Mouse (Mus musculus) neural tube, embryonic 15.5 days (tissue): ENCODE measurements around the gene Gm43191. TPM values are rescaled to one million over a fixed set of nuclear protein-coding genes. Genes with fewer than 3 reads are reported as not detected.
"Not testable (repeated sequence)": the region's sequence is repeated elsewhere in the genome, so short reads cannot be mapped to it uniquely, and the experiment has no call there.

ENCODE experiments used
- ATAC-seq: fragments of 200-750 bp; cut with Nextera tagmentation; 2 replicates; pipeline ENCODE4 v1.8.0; 2017; ENCODE audit warnings: mild to moderate bottlenecking, moderate TSS enrichment, moderate library complexity; ENCODE audit not compliant: low FRiP score
- H3K27ac ChIP-seq: fragments of 300-500 bp; sonication (generic); replicated peaks from 2 replicates; pipeline ENCODE4 v1.5.1; 2015; ENCODE audit warnings: mild to moderate bottlenecking, inconsistent platforms
- H3K27me3 ChIP-seq: fragments of 300-500 bp; sonication (generic); replicated peaks from 2 replicates; pipeline ENCODE4 v1.6.1; 2015; ENCODE audit warnings: inconsistent platforms
- H3K36me3 ChIP-seq: fragments of 300-500 bp; sonication (generic); 2 replicates; pipeline ENCODE4 v1.6.1; 2015; ENCODE audit warnings: inconsistent platforms
- H3K4me1 ChIP-seq: fragments of 300-500 bp; sonication (generic); 2 replicates; pipeline ENCODE4 v1.6.1; 2015; ENCODE audit warnings: inconsistent platforms
- H3K4me2 ChIP-seq: fragments of 300-500 bp; sonication (generic); 2 replicates; pipeline ENCODE4 v1.6.1; 2015; ENCODE audit warnings: inconsistent platforms, mild to moderate bottlenecking, moderate library complexity
- H3K4me3 ChIP-seq: fragments of 300-500 bp; sonication (generic); replicated peaks from 2 replicates; pipeline ENCODE4 v1.5.1; 2015; ENCODE audit warnings: mild to moderate bottlenecking, inconsistent platforms
- H3K9ac ChIP-seq: fragments of 300-500 bp; sonication (generic); replicated peaks from 2 replicates; pipeline ENCODE4 v1.6.1; 2015; ENCODE audit warnings: mild to moderate bottlenecking, inconsistent platforms
- H3K9me3 ChIP-seq: fragments of 300-500 bp; sonication (generic); replicated peaks from 2 replicates; pipeline ENCODE4 v1.6.1; 2016; ENCODE audit warnings: inconsistent platforms
- WGBS: fragments of 180-500 bp; shearing (Covaris S2); methylation state at CpG from one replicate; pipeline ENCODE4 v1.1.7; 2015; ENCODE audit warnings: mixed read lengths; 5-methylcytosine and 5-hydroxymethylcytosine counted together
- polyA plus RNA-seq: library from polyadenylated mRNA; unstranded; fragments of >200 nt; fragmentation: Nextera tagmentation; extraction: Ambion mirVana; gene quantifications from 2 replicates; pipeline ENCODE4 v1.2.1, GENCODE M21; 2015

The Gm43191 gene
- polyA plus RNA-seq, 1 experiment from 2014 or later = not detected

GRCm38 (mm10) chr3:116705637-116706204, 24.7 kb upstream of the Gm43191 start:
- Histone ChIP-seq H3K9me3 (no peaks in the 10 kb centered on the region), H3K27me3 (no peaks in the 10 kb centered on the region), H3K4me2 (no peak overlapping the region), H3K4me3 (no peak overlapping the region), H3K4me1 (peaks cover under 1% of the 10 kb centered on the region; the same call in 1 of the 2 replicates), H3K36me3 (peaks cover 3% of the 10 kb centered on the region; the same call in 1 of the 2 replicates), H3K9ac (no peak overlapping the region), H3K27ac (no peak overlapping the region)
- WGBS = 91% methylated on average over 1 of the region's 1 CpGs
- ATAC-seq = no peak

GRCm38 (mm10) chr3:116703835-116704234, 22.8 kb upstream of the Gm43191 start:
- no peak overlapping the region for H3K27ac ChIP-seq
- WGBS = 90% methylated on average over 5 of the region's 5 CpGs
- H3K9ac ChIP-seq = no peak overlapping the region
- H3K4me2 ChIP-seq = no peak overlapping the region
- no peak overlapping the region for H3K4me3 ChIP-seq
- no peak for ATAC-seq
- no peaks in the 10 kb centered on the region for H3K27me3 ChIP-seq
- no peaks in the 10 kb centered on the region for H3K9me3 ChIP-seq
- peaks cover 3% of the 10 kb centered on the region; the same call in 1 of the 2 replicates for H3K36me3 ChIP-seq
- no peaks in the 10 kb centered on the region for H3K4me1 ChIP-seq

- Histone ChIP-seq H3K9me3 (no peaks in the 10 kb centered on the region), H3K9ac (no peak overlapping the region), H3K4me3 (no peak overlapping the region), H3K27me3 (no peaks in the 10 kb centered on the region), H3K4me1 (no peaks in the 10 kb centered on the region), H3K4me2 (no peak overlapping the region), H3K27ac (no peak overlapping the region), H3K36me3 (peaks cover 3% of the 10 kb centered on the region; the same call in 1 of the 2 replicates)
- 86% methylated on average over 1 of the region's 1 CpGs for WGBS
- no peak for ATAC-seq
These were observed 21.7 kb upstream of the Gm43191 start for GRCm38 (mm10) chr3:116702647-116703272.

- ATAC-seq = no peak
- 98% methylated on average over 4 of the region's 4 CpGs for WGBS
These were observed 20.5 kb upstream of the Gm43191 start for GRCm38 (mm10) chr3:116701601-116702000.

GRCm38 (mm10) chr3:116698786-116699185, 17.7 kb upstream of the Gm43191 start:
- no peaks in the 10 kb centered on the region for H3K9me3 ChIP-seq
- H3K36me3 ChIP-seq = peaks cover 2% of the 10 kb centered on the region; the same call in 1 of the 2 replicates
- no peak overlapping the region for H3K4me2 ChIP-seq
- no peak for ATAC-seq
- H3K27me3 ChIP-seq = no peaks in the 10 kb centered on the region
- no peak overlapping the region for H3K27ac ChIP-seq
- no peak overlapping the region for H3K9ac ChIP-seq
- H3K4me1 ChIP-seq = no peaks in the 10 kb centered on the region
- 65% methylated on average over 2 of the region's 2 CpGs for WGBS
- H3K4me3 ChIP-seq = no peak overlapping the region

More at GRCm38 (mm10) chr3:116701601-116702000, 20.5 kb upstream of the Gm43191 start:
- no peaks in the 10 kb centered on the region for H3K27me3 ChIP-seq
- no peaks in the 10 kb centered on the region; the same call in 1 of the 2 replicates for H3K36me3 ChIP-seq
- H3K27ac ChIP-seq = no peak overlapping the region
- H3K9ac ChIP-seq = no peak overlapping the region
- H3K4me1 ChIP-seq = no peaks in the 10 kb centered on the region
- no peaks in the 10 kb centered on the region for H3K9me3 ChIP-seq
- no peak overlapping the region for H3K4me2 ChIP-seq
- H3K4me3 ChIP-seq = no peak overlapping the region

- H3K4me2 ChIP-seq = no peak overlapping the region
- no peak overlapping the region for H3K4me3 ChIP-seq
- 93% methylated on average over 2 of the region's 2 CpGs for WGBS
- no peaks in the 10 kb centered on the region for H3K27me3 ChIP-seq
- H3K27ac ChIP-seq = no peak overlapping the region
- H3K9ac ChIP-seq = no peak overlapping the region
- no peak for ATAC-seq
- no peaks in the 10 kb centered on the region for H3K4me1 ChIP-seq
- peaks cover 10% of the 10 kb centered on the region; the same call in 1 of the 2 replicates for H3K36me3 ChIP-seq
- H3K9me3 ChIP-seq = no peaks in the 10 kb centered on the region
These were observed 14.6 kb upstream of the Gm43191 start for GRCm38 (mm10) chr3:116695666-116695985.

GRCm38 (mm10) chr3:116694955-116695665, 14.1 kb upstream of the Gm43191 start:
- Histone ChIP-seq H3K4me3 (no peak overlapping the region), H3K4me1 (no peaks in the 10 kb centered on the region), H3K36me3 (peaks cover 13% of the 10 kb centered on the region; the same call in 1 of the 2 replicates), H3K9ac (no peak overlapping the region), H3K27me3 (no peaks in the 10 kb centered on the region), H3K27ac (no peak overlapping the region), H3K4me2 (no peak overlapping the region), H3K9me3 (no peaks in the 10 kb centered on the region)
- no peak for ATAC-seq
- WGBS = 89% methylated on average over 8 of the region's 8 CpGs

- H3K4me2 ChIP-seq = no peak overlapping the region
- H3K27ac ChIP-seq = no peak overlapping the region
- H3K4me1 ChIP-seq = no peaks in the 10 kb centered on the region
- peaks cover 13% of the 10 kb centered on the region; the same call in 1 of the 2 replicates for H3K36me3 ChIP-seq
- H3K27me3 ChIP-seq = no peaks in the 10 kb centered on the region
- no peak for ATAC-seq
- no peak overlapping the region for H3K4me3 ChIP-seq
- H3K9me3 ChIP-seq = no peaks in the 10 kb centered on the region
- no peak overlapping the region for H3K9ac ChIP-seq
- WGBS = 94% methylated on average over 3 of the region's 3 CpGs
These were observed 13.3 kb upstream of the Gm43191 start for GRCm38 (mm10) chr3:116694312-116694711.

GRCm38 (mm10) chr3:116664281-116664680, 16.8 kb downstream of the Gm43191 start:
- 94% methylated on average over 9 of the region's 9 CpGs for WGBS
- H3K4me2 ChIP-seq, ATAC-seq, H3K27ac ChIP-seq, H3K4me3 ChIP-seq, H3K9ac ChIP-seq, H3K9me3 ChIP-seq, H3K27me3 ChIP-seq, H3K36me3 ChIP-seq: not testable (repeated sequence)
- H3K4me1 ChIP-seq = peaks cover 28% of the 10 kb centered on the region

- peak within 1 kb of the TSS; percentile 95 for H3K27ac ChIP-seq
- no peaks in the 10 kb centered on the region for H3K36me3 ChIP-seq
- H3K27me3 ChIP-seq = no peaks in the 10 kb centered on the region
- 0% methylated on average over 39 of the region's 39 CpGs for WGBS
- peak within 1 kb of the TSS; percentile 94 for H3K9ac ChIP-seq
- peaks cover 34% of the 10 kb centered on the region for H3K4me1 ChIP-seq
- H3K4me2 ChIP-seq = peak within 1 kb of the TSS; percentile 68
- no peaks in the 10 kb centered on the region for H3K9me3 ChIP-seq
- peak; percentile 99 for ATAC-seq
- H3K4me3 ChIP-seq = peak within 1 kb of the TSS; percentile 92
These were observed 18.6 kb downstream of the Gm43191 start, which contains the start of gene Mfsd14a for GRCm38 (mm10) chr3:116662463-116662863. Gene Mfsd14a, minus strand, starts transcription at chr3:116662677.

- under 1% methylated on average over 63 of the region's 68 CpGs for WGBS
These were observed 19.1 kb downstream of the Gm43191 start for GRCm38 (mm10) chr3:116661870-116662414.

More at GRCm38 (mm10) chr3:116661870-116662414, 19.1 kb downstream of the Gm43191 start:
- Histone ChIP-seq H3K4me2 (peak overlapping the region; percentile 68), H3K27ac (peak overlapping the region; percentile 95), H3K36me3 (no peaks in the 10 kb centered on the region), H3K27me3 (no peaks in the 10 kb centered on the region), H3K4me1 (peaks cover 39% of the 10 kb centered on the region), H3K9ac (peak overlapping the region; percentile 94), H3K9me3 (no peaks in the 10 kb centered on the region), H3K4me3 (peak overlapping the region; percentile 92)
- ATAC-seq = peak; percentile 87
